10 mouse cellular contexts compared by ENCODE assay signal in genomic region chr6:49633470-49634095, GRCm38 (mm10).
DNase-seq lines count a peak whose midpoint lies in the region; ATAC-seq lines count a peak whose summit lies in the region.
"Had no signal": no experiment of that assay in that cellular context is flagged by ENCODE, and none has a peak within 500 bp of the region (broad histone marks: within the 10 kb centered on the region; RNA-seq: fewer than 3 reads in every experiment).

No protein-coding gene starts in this region.

- ATAC-seq in hindbrain, embryonic 16.5 days = peak; percentile 60
- ATAC-seq in heart, embryonic 11.5 days (replicated peaks; ENCODE audit: insufficient number of reproducible peaks, low FRiP score, low TSS enrichment) = no peak
- ATAC-seq: lung, postnatal 0 days had no signal

- no peak overlapping the region for H3K4me2 ChIP-seq in hindbrain, embryonic 16.5 days (ENCODE audit: low read length)
- no peak overlapping the region for H3K4me2 ChIP-seq in heart, embryonic 11.5 days
- H3K4me2 ChIP-seq: neural tube, embryonic 13.5 days had no signal

- H3K27me3 ChIP-seq in hindbrain, embryonic 16.5 days (replicated peaks; ENCODE audit: control insufficient read depth, insufficient read depth, low read length) = no peaks in the 10 kb centered on the region
- H3K27me3 ChIP-seq in heart, embryonic 11.5 days (ENCODE audit: control insufficient read depth, insufficient read depth, low read length) = no peaks in the 10 kb centered on the region
- H3K27me3 ChIP-seq: neural tube, embryonic 13.5 days had no signal

- H3K4me1 ChIP-seq in hindbrain, embryonic 16.5 days (ENCODE audit: control insufficient read depth, insufficient read depth, low read depth, low read length) = no peaks in the 10 kb centered on the region
- no peaks in the 10 kb centered on the region for H3K4me1 ChIP-seq in heart, embryonic 11.5 days (ENCODE audit: control insufficient read depth, insufficient read depth, low read length)

- no peak overlapping the region for H3K9ac ChIP-seq in hindbrain, embryonic 16.5 days (ENCODE audit: low read depth, low read length)
- no peak overlapping the region for H3K9ac ChIP-seq in heart, embryonic 11.5 days (ENCODE audit: low read depth, low read length)
- H3K9ac ChIP-seq: neural tube, embryonic 13.5 days had no signal

- no peak overlapping the region for H3K27ac ChIP-seq in hindbrain, embryonic 16.5 days (ENCODE audit: low read depth, low read length)
- H3K27ac ChIP-seq in heart, embryonic 11.5 days (ENCODE audit: low read depth, low read length) = no peak overlapping the region
- H3K27ac ChIP-seq: neural tube, embryonic 13.5 days had no signal

- 37% methylated on average over 5 of the region's 5 CpGs for WGBS in hindbrain, embryonic 16.5 days
- 35% methylated on average over 5 of the region's 5 CpGs for WGBS in heart, embryonic 11.5 days (ENCODE audit: insufficient replicate concordance)

- intact Hi-C loops in left cerebral cortex, postnatal 36 days (cut with DNase I) = no loop called here

- peak; percentile 17 for DNase-seq in embryo, embryonic 10.5 days (ENCODE audit: low spot score)
- DNase-seq in embryo, embryonic 10 days (ENCODE audit: low spot score) = no peak
- peak; percentile 43 for DNase-seq in brain, embryonic 18.5 days (ENCODE audit: low read depth, low spot score)
- peak; percentile 34 to 54 for DNase-seq in left cerebral cortex, postnatal 36 days (ENCODE audit: low spot score in 2 of 2)
- no peak for DNase-seq in ovary, postnatal 36 days (ENCODE audit: low spot score)
- no peak for DNase-seq in gastrocnemius, adult 8-10 months (ENCODE audit: low spot score in 2 of 2)

- H3K4me3 ChIP-seq in hindbrain, embryonic 16.5 days (ENCODE audit: low read length) = no peak overlapping the region
- no peak overlapping the region for H3K4me3 ChIP-seq in heart, embryonic 11.5 days (ENCODE audit: low read depth, low read length)
- H3K4me3 ChIP-seq: neural tube, embryonic 13.5 days had no signal

- no peaks in the 10 kb centered on the region for H3K36me3 ChIP-seq in hindbrain, embryonic 16.5 days (ENCODE audit: control insufficient read depth, insufficient read depth, low read length)
- no peaks in the 10 kb centered on the region for H3K36me3 ChIP-seq in heart, embryonic 11.5 days (ENCODE audit: control insufficient read depth, insufficient read depth, low read length)
- H3K36me3 ChIP-seq: neural tube, embryonic 13.5 days had no signal

- no peaks in the 10 kb centered on the region for H3K9me3 ChIP-seq in hindbrain, embryonic 16.5 days (ENCODE audit: control insufficient read depth, low read length)
- H3K9me3 ChIP-seq in heart, embryonic 11.5 days (replicated peaks; ENCODE audit: control insufficient read depth, low read length) = no peaks in the 10 kb centered on the region
- H3K9me3 ChIP-seq: neural tube, embryonic 13.5 days had no signal

Comparison
In these comparisons a context has a peak if more than half of its experiments do, and no peak if none do; other contexts are left out.
1. DNase-seq: peak in embryo, embryonic 10.5 days (single experiment), brain, embryonic 18.5 days (single experiment) and left cerebral cortex, postnatal 36 days (2 of 2); none in embryo, embryonic 10 days (single experiment), ovary, postnatal 36 days (single experiment) and gastrocnemius, adult 8-10 months (0 of 2).